Mouse (Mus musculus) megakaryocyte, embryonic 14.5 days (primary cell): ENCODE data around the gene Zfp867.

Source experiments
- FLI1 ChIP-seq: IDR thresholded peaks from 2 replicates; pipeline ENCODE4 v1.6.1; 2012; ENCODE audit warnings: low read length, inconsistent platforms, mixed read lengths
- GATA1 ChIP-seq: IDR thresholded peaks from 3 replicates; pipeline ENCODE4 v1.6.1; 2012; ENCODE audit warnings: mixed read lengths, low read length, inconsistent platforms, borderline replicate concordance

GRCm38 (mm10) chr11:59514381-59514780, 42.1 kb upstream of the Zfp867 start:
- TF ChIP-seq GATA1 (no peak), FLI1 (no peak)
